Mouse (Mus musculus): ENCODE data around the gene Ccdc88c. TPM values are rescaled to one million over a fixed set of nuclear protein-coding genes. Genes with fewer than 3 reads are reported as not detected.
"Not testable (repeated sequence)": the region's sequence is repeated elsewhere in the genome, so short reads cannot be mapped to it uniquely, and the experiment has no call there.

The Ccdc88c gene
- polyA plus RNA-seq, 1 experiment from 2014 or later = 11.1 TPM

DNA sequence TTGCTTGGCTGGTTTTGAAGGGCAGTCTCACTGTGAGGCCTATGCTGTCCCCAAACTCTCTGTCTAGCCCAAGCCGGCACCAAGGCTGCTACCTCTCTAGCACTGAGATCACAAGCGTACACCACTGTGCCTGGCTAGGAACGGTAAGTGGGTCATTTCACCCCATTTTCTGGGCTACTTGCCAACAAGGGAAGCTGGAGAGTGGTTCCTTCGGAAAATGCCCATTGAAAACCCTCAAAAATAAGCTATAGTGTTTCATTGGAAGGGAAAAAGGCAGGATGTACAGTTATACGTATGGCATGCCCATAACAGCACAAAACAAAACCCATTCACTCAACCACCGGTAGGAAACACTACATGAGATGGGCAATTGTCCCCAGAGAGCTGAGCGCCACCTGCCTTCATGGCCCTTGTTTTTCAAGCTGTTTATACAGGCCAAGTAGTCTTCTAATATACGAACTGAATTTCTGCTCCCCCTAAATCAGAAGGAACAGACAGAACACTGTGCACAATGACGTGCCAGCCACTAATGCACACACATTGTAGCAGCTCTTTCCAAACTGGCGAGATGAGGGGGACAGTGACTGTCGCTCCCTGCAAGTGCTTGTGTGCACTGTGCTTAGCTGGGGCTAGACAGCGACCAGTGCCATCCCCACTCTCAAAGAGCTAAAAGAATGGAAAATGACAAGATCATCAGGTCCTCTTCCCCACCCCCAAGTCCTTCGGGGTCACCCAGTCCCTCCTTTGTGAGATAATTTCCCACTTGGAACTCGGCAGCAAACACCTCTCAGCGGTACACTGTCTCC lies 8.4 kb downstream of the Ccdc88c start:
- Histone ChIP-seq H3K9me3 (replicated peaks; ENCODE audit: control insufficient read depth, low read length) (no peaks in the 10 kb centered on the region), H3K27ac (ENCODE audit: low read length) (no peak overlapping the region), H3K4me2 (ENCODE audit: low read depth, low read length) (no peak overlapping the region), H3K4me3 (replicated peaks; ENCODE audit: low read length) (no peak overlapping the region), H3K9ac (ENCODE audit: low read length) (no peak overlapping the region), H3K36me3 (ENCODE audit: control insufficient read depth, insufficient read depth, low read length) (no peaks in the 10 kb centered on the region; the same call in 1 of the 2 replicates), H3K4me1 (ENCODE audit: control insufficient read depth, insufficient read depth, low read length) (peaks cover 36% of the 10 kb centered on the region), H3K27me3 (ENCODE audit: control insufficient read depth, insufficient read depth, low read length) (no peaks in the 10 kb centered on the region)
- ATAC-seq (ENCODE audit: insufficient read depth, low FRiP score) = no peak
- WGBS = 84% methylated on average over 15 of the region's 15 CpGs

DNA sequence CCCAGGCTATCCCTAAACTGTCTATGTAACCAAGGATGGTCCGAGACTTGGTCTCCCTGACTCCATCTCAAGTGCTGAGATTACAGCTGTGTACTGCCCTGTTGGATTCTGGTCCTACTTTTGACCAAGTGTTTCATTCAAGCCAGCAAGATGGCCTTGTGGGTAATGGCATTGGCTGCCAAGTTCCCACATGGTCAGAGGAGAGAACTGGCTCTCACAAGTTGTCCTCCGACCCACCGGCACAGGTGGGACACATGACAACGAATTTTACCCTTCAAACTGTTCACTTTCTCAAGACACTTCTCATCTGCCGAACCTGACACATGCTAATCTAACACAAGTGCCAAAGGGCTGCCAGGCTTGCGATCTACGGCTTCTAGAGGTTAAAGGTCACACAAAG lies 9.4 kb downstream of the Ccdc88c start:
- Histone ChIP-seq H3K9me3 (replicated peaks; ENCODE audit: control insufficient read depth, low read length) (no peaks in the 10 kb centered on the region), H3K27me3 (ENCODE audit: control insufficient read depth, insufficient read depth, low read length) (no peaks in the 10 kb centered on the region), H3K4me2 (ENCODE audit: low read depth, low read length) (no peak overlapping the region), H3K4me3 (replicated peaks; ENCODE audit: low read length) (no peak overlapping the region), H3K27ac (ENCODE audit: low read length) (no peak overlapping the region), H3K36me3 (ENCODE audit: control insufficient read depth, insufficient read depth, low read length) (no peaks in the 10 kb centered on the region; the same call in 1 of the 2 replicates), H3K4me1 (ENCODE audit: control insufficient read depth, insufficient read depth, low read length) (peaks cover 34% of the 10 kb centered on the region), H3K9ac (ENCODE audit: low read length) (no peak overlapping the region)
- no peak for ATAC-seq (ENCODE audit: insufficient read depth, low FRiP score)
- 84% methylated on average over 7 of the region's 7 CpGs for WGBS

DNA sequence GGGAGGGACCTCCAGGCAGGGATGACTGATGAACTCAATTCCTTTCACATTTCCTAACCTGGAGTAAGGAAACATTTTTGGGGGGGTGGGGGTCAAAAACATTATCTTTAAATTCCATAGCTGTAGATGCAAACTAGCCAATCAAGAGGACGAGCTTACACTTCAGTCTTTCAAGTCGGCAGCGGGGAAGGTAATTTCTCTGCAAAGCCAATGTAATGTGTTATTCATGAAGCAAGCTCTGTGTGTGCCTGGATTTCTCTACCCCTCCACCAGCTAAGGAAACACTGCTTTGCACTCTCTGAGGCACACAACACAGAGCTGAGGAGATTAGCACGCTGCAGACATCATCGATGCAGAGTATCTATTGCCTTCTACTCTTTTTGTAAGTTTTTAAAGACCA lies 9.8 kb downstream of the Ccdc88c start:
- H3K9ac ChIP-seq (ENCODE audit: low read length) = no peak overlapping the region
- WGBS = 67% methylated on average over 5 of the region's 5 CpGs
- H3K4me3 ChIP-seq (replicated peaks; ENCODE audit: low read length) = no peak overlapping the region
- no peaks in the 10 kb centered on the region for H3K9me3 ChIP-seq (replicated peaks; ENCODE audit: control insufficient read depth, low read length)
- H3K36me3 ChIP-seq (ENCODE audit: control insufficient read depth, insufficient read depth, low read length) = no peaks in the 10 kb centered on the region; the same call in 1 of the 2 replicates
- H3K4me2 ChIP-seq (ENCODE audit: low read depth, low read length) = no peak overlapping the region
- no peak overlapping the region for H3K27ac ChIP-seq (ENCODE audit: low read length)
- no peaks in the 10 kb centered on the region for H3K27me3 ChIP-seq (ENCODE audit: control insufficient read depth, insufficient read depth, low read length)
- no peak for ATAC-seq (ENCODE audit: insufficient read depth, low FRiP score)
- H3K4me1 ChIP-seq (ENCODE audit: control insufficient read depth, insufficient read depth, low read length) = peaks cover 38% of the 10 kb centered on the region

DNA sequence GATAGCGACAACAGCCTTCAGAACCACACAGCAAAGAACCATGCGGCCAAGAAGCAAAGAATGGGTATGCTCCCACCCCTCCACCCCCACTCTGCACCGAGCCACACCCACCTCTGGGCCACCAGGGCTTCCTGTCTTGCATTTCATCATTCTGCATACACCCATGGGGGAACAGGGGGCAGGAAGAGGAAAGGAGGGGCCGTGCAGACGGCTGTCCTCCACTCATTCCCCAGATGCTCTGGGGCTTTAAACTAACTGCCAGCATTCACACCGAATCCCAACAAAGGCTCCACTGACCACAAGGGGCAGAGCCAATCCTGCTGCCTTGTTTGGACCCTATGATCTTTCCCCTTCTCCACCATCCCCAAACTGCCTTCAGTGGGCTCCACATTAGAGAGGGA lies 10.9 kb downstream of the Ccdc88c start:
- no peaks in the 10 kb centered on the region for H3K9me3 ChIP-seq (replicated peaks; ENCODE audit: control insufficient read depth, low read length)
- H3K36me3 ChIP-seq (ENCODE audit: control insufficient read depth, insufficient read depth, low read length) = no peaks in the 10 kb centered on the region; the same call in 1 of the 2 replicates
- peak overlapping the region; percentile 37 for H3K4me2 ChIP-seq (ENCODE audit: low read depth, low read length)
- peaks cover 39% of the 10 kb centered on the region for H3K4me1 ChIP-seq (ENCODE audit: control insufficient read depth, insufficient read depth, low read length)
- H3K27me3 ChIP-seq (ENCODE audit: control insufficient read depth, insufficient read depth, low read length) = no peaks in the 10 kb centered on the region
- WGBS = 15% methylated on average over 6 of the region's 6 CpGs
- H3K9ac ChIP-seq (ENCODE audit: low read length) = peak overlapping the region; percentile 46
- H3K27ac ChIP-seq (ENCODE audit: low read length) = peak overlapping the region; percentile 76
- no peak overlapping the region for H3K4me3 ChIP-seq (replicated peaks; ENCODE audit: low read length)
- peak; percentile 49 for ATAC-seq (ENCODE audit: insufficient read depth, low FRiP score)

DNA sequence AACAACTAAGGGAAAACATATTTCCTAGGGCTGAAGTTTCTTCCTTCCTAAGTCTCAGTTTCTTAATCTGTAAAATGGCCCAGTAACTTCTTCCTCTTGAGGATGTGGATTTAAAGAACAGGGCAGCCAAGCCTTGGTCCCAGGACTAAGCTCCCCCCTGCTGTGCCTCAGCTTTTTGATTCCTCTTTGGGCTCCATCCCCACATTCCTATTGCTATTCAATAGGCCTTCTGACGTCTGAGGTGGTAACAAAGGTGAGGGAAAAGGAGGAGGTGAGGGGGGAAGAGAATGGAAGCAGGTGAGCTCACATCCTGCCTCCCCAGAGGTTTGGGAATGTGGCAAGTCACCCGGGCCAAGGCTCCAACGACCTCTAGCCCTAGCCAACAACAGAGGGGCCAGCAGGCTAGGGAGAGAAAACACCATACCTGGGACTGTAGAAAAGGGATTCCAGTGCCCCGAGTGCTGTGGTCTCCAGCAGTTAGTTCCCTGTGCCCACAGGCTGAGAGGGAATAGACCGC lies 12.4 kb downstream of the Ccdc88c start:
- Histone ChIP-seq H3K4me2 (ENCODE audit: low read depth, low read length) (no peak overlapping the region), H3K9me3 (replicated peaks; ENCODE audit: control insufficient read depth, low read length) (no peaks in the 10 kb centered on the region), H3K27me3 (ENCODE audit: control insufficient read depth, insufficient read depth, low read length) (no peaks in the 10 kb centered on the region), H3K4me1 (ENCODE audit: control insufficient read depth, insufficient read depth, low read length) (peaks cover 48% of the 10 kb centered on the region), H3K9ac (ENCODE audit: low read length) (0 out of 2 replicates have a peak overlapping the region, but pooled peaks have one; percentile 10), H3K36me3 (ENCODE audit: control insufficient read depth, insufficient read depth, low read length) (no peaks in the 10 kb centered on the region; the same call in 1 of the 2 replicates), H3K4me3 (replicated peaks; ENCODE audit: low read length) (no peak overlapping the region), H3K27ac (ENCODE audit: low read length) (peak overlapping the region; percentile 68)
- 45% methylated on average over 5 of the region's 5 CpGs for WGBS
- ATAC-seq (ENCODE audit: insufficient read depth, low FRiP score) = no peak

DNA sequence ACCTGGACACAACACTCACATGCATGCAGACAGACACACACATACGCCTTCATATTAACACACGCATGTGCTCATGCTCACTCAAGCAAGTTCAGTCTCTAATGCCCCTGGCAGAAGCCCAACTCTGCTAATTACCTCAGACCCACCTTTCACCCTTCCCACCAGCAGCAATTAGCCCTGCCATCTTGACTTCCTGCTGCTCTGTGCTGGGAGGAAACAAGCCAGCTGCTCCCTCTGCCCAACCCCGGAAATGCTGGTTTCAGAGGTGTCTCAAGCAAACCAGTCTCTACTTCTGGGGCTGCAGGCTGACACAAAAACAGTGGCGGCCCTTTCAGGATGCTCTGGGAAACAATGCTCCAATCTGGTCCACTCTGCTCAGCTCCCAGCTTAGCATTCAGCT lies 12.9 kb downstream of the Ccdc88c start:
- 48% methylated on average over 4 of the region's 4 CpGs for WGBS
- ATAC-seq (ENCODE audit: insufficient read depth, low FRiP score) = no peak
- Histone ChIP-seq H3K4me2 (ENCODE audit: low read depth, low read length) (no peak overlapping the region), H3K9ac (ENCODE audit: low read length) (0 out of 2 replicates have a peak overlapping the region, but pooled peaks have one; percentile 10), H3K27me3 (ENCODE audit: control insufficient read depth, insufficient read depth, low read length) (no peaks in the 10 kb centered on the region), H3K27ac (ENCODE audit: low read length) (peak overlapping the region; percentile 68), H3K4me1 (ENCODE audit: control insufficient read depth, insufficient read depth, low read length) (peaks cover 48% of the 10 kb centered on the region), H3K9me3 (replicated peaks; ENCODE audit: control insufficient read depth, low read length) (no peaks in the 10 kb centered on the region), H3K4me3 (replicated peaks; ENCODE audit: low read length) (no peak overlapping the region), H3K36me3 (ENCODE audit: control insufficient read depth, insufficient read depth, low read length) (no peaks in the 10 kb centered on the region)

DNA sequence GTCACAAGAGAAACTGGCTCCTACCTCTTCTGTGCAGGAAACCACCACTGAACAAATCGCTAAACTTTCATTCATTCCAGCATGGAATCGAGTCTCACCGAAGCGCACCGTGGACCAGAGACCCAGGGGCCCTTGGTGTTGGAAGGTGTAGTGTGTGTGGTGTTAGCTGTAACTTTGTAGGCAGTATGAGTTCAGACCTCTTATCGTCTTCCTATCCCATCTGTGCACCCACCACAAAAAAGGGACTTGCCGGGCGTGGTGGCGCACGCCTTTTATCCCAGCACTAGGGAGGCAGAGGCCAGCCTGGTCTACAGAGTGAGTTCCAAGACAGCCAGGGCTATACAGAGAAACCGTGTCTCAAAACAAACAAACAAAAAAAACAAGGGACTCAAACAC lies 13.7 kb downstream of the Ccdc88c start:
- no peak for ATAC-seq (ENCODE audit: insufficient read depth, low FRiP score)
- peak overlapping the region; percentile 68 for H3K27ac ChIP-seq (ENCODE audit: low read length)
- H3K4me3 ChIP-seq (replicated peaks; ENCODE audit: low read length) = no peak overlapping the region
- no peak overlapping the region for H3K9ac ChIP-seq (ENCODE audit: low read length)
- H3K9me3 ChIP-seq (replicated peaks; ENCODE audit: control insufficient read depth, low read length) = no peaks in the 10 kb centered on the region
- H3K4me2 ChIP-seq (ENCODE audit: low read depth, low read length) = no peak overlapping the region
- no peaks in the 10 kb centered on the region for H3K36me3 ChIP-seq (ENCODE audit: control insufficient read depth, insufficient read depth, low read length)
- H3K4me1 ChIP-seq (ENCODE audit: control insufficient read depth, insufficient read depth, low read length) = peaks cover 55% of the 10 kb centered on the region
- WGBS = 70% methylated on average over 11 of the region's 11 CpGs
- no peaks in the 10 kb centered on the region for H3K27me3 ChIP-seq (ENCODE audit: control insufficient read depth, insufficient read depth, low read length)

DNA sequence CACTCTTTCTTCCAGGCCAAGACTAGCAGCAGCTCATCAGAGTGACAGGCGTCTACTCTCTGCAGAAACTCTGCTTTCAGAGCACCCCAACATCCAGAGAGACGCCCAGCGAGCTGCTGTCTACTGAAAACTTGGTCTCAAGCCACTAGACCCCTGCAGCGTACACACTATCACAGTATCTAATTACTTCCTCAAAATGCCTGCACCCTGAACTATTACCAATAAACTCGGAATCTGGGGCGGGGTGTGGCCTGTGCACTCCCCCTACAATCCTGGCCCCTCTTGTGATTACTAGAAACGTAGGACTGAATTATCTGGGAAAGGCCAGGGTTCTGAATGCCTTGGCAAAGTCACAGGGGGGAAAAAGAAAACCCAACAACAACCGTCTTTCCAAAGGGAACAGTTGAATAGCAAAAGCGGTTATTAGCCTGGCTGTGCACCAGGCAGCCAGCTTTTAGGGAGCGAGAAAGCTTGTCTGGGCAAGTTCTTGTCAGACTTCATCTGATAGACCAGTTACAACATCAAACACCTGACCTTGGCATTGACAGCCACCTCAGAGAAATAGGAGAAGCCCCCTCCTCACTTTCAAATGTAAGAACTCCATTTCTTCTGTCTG lies 14.2 kb downstream of the Ccdc88c start:
- no peaks in the 10 kb centered on the region for H3K27me3 ChIP-seq (ENCODE audit: control insufficient read depth, insufficient read depth, low read length)
- no peak for ATAC-seq (ENCODE audit: insufficient read depth, low FRiP score)
- H3K9me3 ChIP-seq (replicated peaks; ENCODE audit: control insufficient read depth, low read length) = no peaks in the 10 kb centered on the region
- H3K4me2 ChIP-seq (ENCODE audit: low read depth, low read length) = no peak overlapping the region; the same call in 1 of the 2 replicates
- no peaks in the 10 kb centered on the region for H3K36me3 ChIP-seq (ENCODE audit: control insufficient read depth, insufficient read depth, low read length)
- peak overlapping the region; percentile 68 for H3K27ac ChIP-seq (ENCODE audit: low read length)
- H3K4me3 ChIP-seq (replicated peaks; ENCODE audit: low read length) = no peak overlapping the region
- H3K4me1 ChIP-seq (ENCODE audit: control insufficient read depth, insufficient read depth, low read length) = peaks cover 55% of the 10 kb centered on the region
- WGBS = 55% methylated on average over 10 of the region's 10 CpGs
- H3K9ac ChIP-seq (ENCODE audit: low read length) = no peak overlapping the region

DNA sequence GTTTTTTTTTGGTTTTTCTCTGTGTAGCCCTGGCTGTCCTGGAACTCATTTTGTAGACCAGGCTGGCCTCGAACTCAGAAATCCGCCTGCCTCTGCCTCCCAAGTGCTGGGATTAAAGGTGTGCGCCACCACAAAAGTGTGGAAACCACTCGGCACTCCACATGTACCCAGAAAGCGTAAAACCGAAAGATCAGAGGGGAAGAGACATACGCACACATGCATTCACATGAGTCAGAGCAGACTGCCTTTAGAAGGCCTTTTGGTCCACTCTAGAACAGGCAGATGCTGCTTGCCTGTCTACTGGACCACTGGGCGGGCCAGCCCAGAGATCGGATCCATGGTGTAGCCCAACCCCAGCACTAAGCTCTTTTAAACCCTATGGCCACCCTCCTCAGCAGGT lies 15.2 kb downstream of the Ccdc88c start:
- H3K27ac ChIP-seq (ENCODE audit: low read length) = peak overlapping the region; percentile 39; the same call in 1 of the 2 replicates

More for the DNA sequence above, 15.2 kb downstream of the Ccdc88c start:
- not testable (repeated sequence) for H3K4me2 ChIP-seq (ENCODE audit: low read depth, low read length); H3K9ac ChIP-seq (ENCODE audit: low read length); H3K27me3 ChIP-seq (ENCODE audit: control insufficient read depth, insufficient read depth, low read length); ATAC-seq (ENCODE audit: insufficient read depth, low FRiP score); H3K9me3 ChIP-seq (replicated peaks; ENCODE audit: control insufficient read depth, low read length); H3K36me3 ChIP-seq (ENCODE audit: control insufficient read depth, insufficient read depth, low read length); H3K4me3 ChIP-seq (replicated peaks; ENCODE audit: low read length)
- peaks cover 57% of the 10 kb centered on the region for H3K4me1 ChIP-seq (ENCODE audit: control insufficient read depth, insufficient read depth, low read length)
- WGBS = 93% methylated on average over 9 of the region's 9 CpGs
